12 mouse cellular contexts compared by ENCODE assay signal in the genomic region with DNA sequence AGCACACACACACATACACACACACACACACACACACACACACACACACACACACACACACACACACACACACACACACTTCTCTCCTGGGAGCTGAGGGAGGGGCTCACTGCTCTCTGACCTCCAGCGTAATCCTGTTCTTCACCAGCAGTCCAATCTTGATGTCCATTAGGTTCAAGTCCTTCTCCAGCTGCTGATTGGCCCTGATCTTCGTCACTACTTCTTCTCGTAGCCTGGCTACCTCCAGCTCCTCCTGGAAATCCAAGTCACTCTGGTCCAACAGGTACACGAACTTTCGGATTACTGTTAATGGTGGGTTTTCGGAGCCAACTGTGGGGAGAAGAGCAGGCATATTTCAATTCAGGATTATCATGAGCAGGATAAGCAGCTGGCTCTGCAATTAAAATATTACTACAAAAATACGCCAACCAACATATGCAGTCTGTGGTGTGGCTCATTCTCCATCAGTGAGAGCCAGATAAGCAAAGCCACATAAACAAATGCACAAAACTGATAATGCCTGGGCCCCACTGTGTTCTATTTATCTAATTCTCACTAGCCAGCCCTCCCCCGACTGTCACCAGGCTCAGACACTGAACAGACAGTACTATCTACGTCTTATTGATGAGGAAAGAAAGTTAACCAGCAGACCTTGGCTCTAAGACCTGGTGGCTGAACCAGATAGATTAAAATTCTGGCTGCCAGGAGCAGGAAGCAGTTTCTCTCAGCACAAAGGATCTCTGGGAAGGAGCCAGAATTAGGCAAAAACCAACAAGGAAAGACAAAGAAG. TPM values are rescaled to one million over a fixed set of nuclear protein-coding genes. Genes with fewer than 3 reads are reported as not detected.
DNase-seq lines count a peak whose midpoint lies in the region; ATAC-seq and TF ChIP-seq lines count a peak whose summit lies in the region.
"Had no signal": no experiment of that assay in that cellular context is flagged by ENCODE, and none has a peak within 500 bp of the region (broad histone marks: within the 10 kb centered on the region; RNA-seq: fewer than 3 reads in every experiment).

No protein-coding gene starts in this region.

- no peak for TF ChIP-seq CTCF in stomach, postnatal 0 days (IDR thresholded peaks at IDR 0.05; ENCODE audit: low read depth)

- peak overlapping the region; percentile 31 for H3K4me2 ChIP-seq in heart, embryonic 12.5 days
- H3K4me2 ChIP-seq in stomach, embryonic 14.5 days (replicated peaks; ENCODE audit: low read depth, low read length), result no peak overlapping the region
- H3K4me2 ChIP-seq in stomach, postnatal 0 days (replicated peaks; ENCODE audit: low read depth), result no peak overlapping the region
- H3K4me2 ChIP-seq: embryonic facial prominence, embryonic 15.5 days had no signal

- H3K36me3 ChIP-seq in heart, embryonic 12.5 days, result peaks cover 7% of the 10 kb centered on the region; the same call in 1 of the 2 replicates
- H3K36me3 ChIP-seq in stomach, embryonic 14.5 days (ENCODE audit: control insufficient read depth, insufficient read depth, low read length), result peaks cover 2% of the 10 kb centered on the region; the same call in 1 of the 2 replicates
- peaks cover 3% of the 10 kb centered on the region; the same call in 1 of the 2 replicates for H3K36me3 ChIP-seq in stomach, postnatal 0 days (ENCODE audit: control insufficient read depth, insufficient read depth, low read length)

- H3K9ac ChIP-seq in heart, embryonic 12.5 days, result 0 out of 2 replicates have a peak overlapping the region, but pooled peaks have one; percentile 22
- no peak overlapping the region for H3K9ac ChIP-seq in stomach, embryonic 14.5 days (replicated peaks; ENCODE audit: low read depth, low read length)
- no peak overlapping the region for H3K9ac ChIP-seq in stomach, postnatal 0 days (ENCODE audit: low read length)
- H3K9ac ChIP-seq: embryonic facial prominence, embryonic 15.5 days had no signal

- ATAC-seq in heart, embryonic 12.5 days (ENCODE audit: insufficient number of reproducible peaks, low FRiP score), result peak; percentile 91
- ATAC-seq in stomach, embryonic 14.5 days (ENCODE audit: insufficient number of reproducible peaks, insufficient read depth, low FRiP score, low read depth), result peak; percentile 56; the same call in 1 of the 2 replicates
- no peak for ATAC-seq in stomach, postnatal 0 days (ENCODE audit: low FRiP score, low TSS enrichment)
- ATAC-seq in cerebellum, adult (ENCODE audit: insufficient number of reproducible peaks, low FRiP score, low TSS enrichment), result no peak

- peak overlapping the region; percentile 82 for H3K27ac ChIP-seq in heart, embryonic 12.5 days (ENCODE audit: poor library complexity, severe bottlenecking)
- no peak overlapping the region for H3K27ac ChIP-seq in stomach, embryonic 14.5 days (ENCODE audit: low read length)
- H3K27ac ChIP-seq in stomach, postnatal 0 days (replicated peaks), result no peak overlapping the region
- H3K27ac ChIP-seq: embryonic facial prominence, embryonic 15.5 days; layer of hippocampus, adult 2 months had no signal

- WGBS in heart, embryonic 12.5 days, result 20% methylated on average over 9 of the region's 9 CpGs
- 60% methylated on average over 9 of the region's 9 CpGs for WGBS in stomach, embryonic 14.5 days
- 66% methylated on average over 9 of the region's 9 CpGs for WGBS in stomach, postnatal 0 days

- H3K4me1 ChIP-seq in heart, embryonic 12.5 days (replicated peaks), result peaks cover 15% of the 10 kb centered on the region
- no peaks in the 10 kb centered on the region for H3K4me1 ChIP-seq in stomach, embryonic 14.5 days (ENCODE audit: control insufficient read depth, insufficient read depth, low read length)
- no peaks in the 10 kb centered on the region for H3K4me1 ChIP-seq in stomach, postnatal 0 days (replicated peaks; ENCODE audit: control insufficient read depth, insufficient read depth)
- H3K4me1 ChIP-seq: embryonic facial prominence, embryonic 15.5 days had no signal

- intact Hi-C loops in heart, postnatal 14 days (cut with DNase I), result no loop called here

- H3K9me3 ChIP-seq in heart, embryonic 12.5 days (replicated peaks), result 0 out of 2 replicates have a peak, but pooled peaks cover 3% of the 10 kb centered on the region
- H3K9me3 ChIP-seq in stomach, embryonic 14.5 days (ENCODE audit: control insufficient read depth, low read depth, low read length), result no peaks in the 10 kb centered on the region
- H3K9me3 ChIP-seq in stomach, postnatal 0 days (ENCODE audit: control insufficient read depth, low read length), result no peaks in the 10 kb centered on the region
- H3K9me3 ChIP-seq: embryonic facial prominence, embryonic 15.5 days had no signal

- no peaks in the 10 kb centered on the region for H3K27me3 ChIP-seq in heart, embryonic 12.5 days (replicated peaks)
- H3K27me3 ChIP-seq in stomach, embryonic 14.5 days (ENCODE audit: control insufficient read depth, insufficient read depth, low read length), result no peaks in the 10 kb centered on the region
- no peaks in the 10 kb centered on the region for H3K27me3 ChIP-seq in stomach, postnatal 0 days (ENCODE audit: control insufficient read depth, insufficient read depth, low read length)
- H3K27me3 ChIP-seq: embryonic facial prominence, embryonic 15.5 days had no signal

- H3K4me3 ChIP-seq in heart, embryonic 12.5 days, result peak overlapping the region; percentile 2; the same call in 1 of the 2 replicates
- H3K4me3 ChIP-seq in stomach, embryonic 14.5 days (ENCODE audit: low read depth, low read length), result no peak overlapping the region
- H3K4me3 ChIP-seq in stomach, postnatal 0 days (ENCODE audit: low read depth, low read length), result no peak overlapping the region
- H3K4me3 ChIP-seq: embryonic facial prominence, embryonic 15.5 days; layer of hippocampus, adult 2 months had no signal

- DNase-seq in heart, postnatal 14 days, result no peak
- no peak for DNase-seq in stomach, postnatal 0 days (ENCODE audit: low spot score)
- DNase-seq in liver, result peak; percentile 88
- no peak for DNase-seq in urinary bladder, postnatal 10 days (ENCODE audit: low spot score)
- DNase-seq in kidney, adult 18-20 months, result no peak
- DNase-seq: cerebellum, adult 8-10 months; gastrocnemius, postnatal 10 days had no signal

- TF ChIP-seq EP300 in stomach, postnatal 0 days (optimal IDR thresholded peaks at IDR 0.05), result no peak

RNA-seq across cellular contexts. Expression of a gene that starts 25.4 kb away (rescaled TPM):
- 1.9 and 2.2 TPM in 2 replicates for polyA plus RNA-seq in heart, embryonic 12.5 days (2016; fragmentation: Nextera tagmentation; extraction: Ambion mirVana)
- under 1 TPM in 1 of 2 experiments, not detected in 1; 0.12 TPM for total RNA-seq in heart, postnatal 14 days (2021)
- 0.45 and 1.2 TPM in 2 replicates for polyA plus RNA-seq in stomach, embryonic 14.5 days (2014; fragmentation: Nextera tagmentation; extraction: Ambion mirVana)
- polyA plus RNA-seq in stomach, postnatal 0 days (2015; fragmentation: Nextera tagmentation; extraction: Ambion mirVana), result 0.18 and 0.21 TPM in 2 replicates

RNA-seq across cellular contexts. Expression of a gene that starts 53.0 kb away (rescaled TPM):
- polyA plus RNA-seq in heart, embryonic 12.5 days (2016; fragmentation: Nextera tagmentation; extraction: Ambion mirVana), result 184 and 192 TPM in 2 replicates
- 10 to 100 TPM; 27.9 to 30.4 TPM for total RNA-seq in heart, postnatal 14 days (2021)
- polyA plus RNA-seq in stomach, embryonic 14.5 days (2014; fragmentation: Nextera tagmentation; extraction: Ambion mirVana), result 74.0 and 77.2 TPM in 2 replicates
- 20.1 and 23.0 TPM in 2 replicates for polyA plus RNA-seq in stomach, postnatal 0 days (2015; fragmentation: Nextera tagmentation; extraction: Ambion mirVana)

Comparison
In these comparisons a context has a peak if more than half of its experiments do, and no peak if none do; other contexts are left out.
1. ATAC-seq: peak in heart, embryonic 12.5 days (single experiment) and stomach, embryonic 14.5 days (single experiment); none in stomach, postnatal 0 days (single experiment) and cerebellum, adult (single experiment).